Mouse (Mus musculus): Measurements from ENCODE around the gene Fam163a.

The Fam163a gene

GRCm38 (mm10) chr1:156027849-156028248, 177.0 kb downstream of the Fam163a start:
- DNase-seq (ENCODE audit: low read depth) = no peak

Measured in c-Kit-positive CD71-negative TER-119-negative erythroid progenitor cells, embryonic 14.5 days (primary cell).